Mouse (Mus musculus): Measurements from ENCODE around the gene Map4k3. TPM values are rescaled to one million over a fixed set of nuclear protein-coding genes. Genes with fewer than 3 reads are reported as not detected.

Gene Map4k3
- total and polyA plus RNA-seq, 2 experiments from 2014 or later: 17.3 to 60.9 TPM

- H3K36me3 ChIP-seq (ENCODE audit: insufficient read depth, low read length): no peaks in the 10 kb centered on the region
- peak overlapping the region; percentile 56 for H3K4me2 ChIP-seq (ENCODE audit: low read depth, low read length, poor library complexity, severe bottlenecking)
- H3K9ac ChIP-seq (replicated peaks; ENCODE audit: low read length, poor library complexity, severe bottlenecking): peak overlapping the region; percentile 74
- ATAC-seq (ENCODE audit: low FRiP score): peak; percentile 91
- DNase-seq (ENCODE audit: low spot score): peak; percentile 94
- H3K9me3 ChIP-seq (ENCODE audit: low read length): no peaks in the 10 kb centered on the region
- H3K4me1 ChIP-seq (ENCODE audit: insufficient read depth, low read length): no peaks in the 10 kb centered on the region
- H3K4me3 ChIP-seq (ENCODE audit: low read depth, low read length): peak overlapping the region; percentile 66
- 2% methylated on average over 35 of the region's 35 CpGs for WGBS
- peak overlapping the region; percentile 87 for H3K27ac ChIP-seq (ENCODE audit: low read depth, low read length)
- TF ChIP-seq CTCF (IDR thresholded peaks at IDR 0.05): peak; percentile 82
- no peaks in the 10 kb centered on the region for H3K27me3 ChIP-seq (ENCODE audit: insufficient read depth, low read length)
These were observed 174.7 kb downstream of the Map4k3 start for GRCm38 (mm10) chr17:80553318-80554270.

DNA sequence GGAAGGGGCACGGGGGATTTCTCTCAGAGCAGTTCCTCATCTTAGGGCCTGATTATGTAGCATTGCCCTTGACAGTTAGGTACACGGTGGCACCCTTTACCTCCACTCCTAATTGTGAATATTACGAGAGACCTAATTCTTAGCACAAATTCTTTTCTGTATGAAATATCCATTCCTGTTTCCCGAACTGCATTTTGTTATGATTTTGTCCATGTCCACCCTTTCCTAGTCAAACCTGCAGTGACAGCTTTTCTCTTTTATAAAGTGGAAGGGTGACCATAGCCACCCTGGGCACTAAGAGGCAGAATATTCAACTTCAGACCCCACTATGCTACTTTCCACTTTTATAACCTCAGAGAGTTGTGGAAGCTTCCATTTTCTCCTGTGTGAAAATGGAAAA lies 175.6 kb downstream of the Map4k3 start:
- H3K4me3 ChIP-seq (ENCODE audit: low read depth, low read length): peak overlapping the region; percentile 66; the same call in 1 of the 2 replicates
- WGBS: 82% methylated on average over 4 of the region's 4 CpGs

DNA sequence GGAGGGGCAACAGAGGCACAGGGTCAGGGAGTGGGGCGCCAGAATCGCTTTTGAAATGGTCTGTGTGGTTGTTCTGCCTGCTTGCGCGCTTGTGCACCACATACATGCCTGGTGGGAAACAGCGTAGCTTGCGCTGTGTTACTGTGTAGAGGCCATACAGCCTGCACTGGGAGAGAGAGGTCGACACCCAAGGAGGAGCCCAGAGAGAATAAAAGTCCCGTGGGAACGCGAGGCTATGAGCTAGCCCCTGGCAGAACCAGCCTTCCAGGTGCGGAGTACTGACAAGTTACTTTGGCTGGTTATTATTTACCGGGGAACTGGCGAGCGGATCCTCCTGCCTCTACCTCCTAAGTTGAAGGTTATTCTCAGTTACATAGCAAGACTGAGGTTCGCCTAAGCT lies 177.3 kb downstream of the Map4k3 start:
- no peaks in the 10 kb centered on the region for H3K4me1 ChIP-seq (ENCODE audit: insufficient read depth, low read length)
- H3K4me2 ChIP-seq (ENCODE audit: low read depth, low read length, poor library complexity, severe bottlenecking): no peak overlapping the region
- H3K36me3 ChIP-seq (ENCODE audit: insufficient read depth, low read length): no peaks in the 10 kb centered on the region
- no peak for TF ChIP-seq CTCF (IDR thresholded peaks at IDR 0.05)
- DNase-seq (ENCODE audit: low spot score) (no peak), ATAC-seq (ENCODE audit: low FRiP score) (no peak)
- H3K4me3 ChIP-seq (ENCODE audit: low read depth, low read length): no peak overlapping the region
- H3K9ac ChIP-seq (replicated peaks; ENCODE audit: low read length, poor library complexity, severe bottlenecking): no peak overlapping the region
- no peaks in the 10 kb centered on the region for H3K9me3 ChIP-seq (ENCODE audit: low read length)
- no peak overlapping the region for H3K27ac ChIP-seq (ENCODE audit: low read depth, low read length)
- 85% methylated on average over 15 of the region's 15 CpGs for WGBS
- H3K27me3 ChIP-seq (ENCODE audit: insufficient read depth, low read length): no peaks in the 10 kb centered on the region

More for the DNA sequence above, 175.6 kb downstream of the Map4k3 start:
- H3K9me3 ChIP-seq (ENCODE audit: low read length): no peaks in the 10 kb centered on the region
- H3K27ac ChIP-seq (ENCODE audit: low read depth, low read length): 0 out of 2 replicates have a peak overlapping the region, but pooled peaks have one; percentile 87
- DNase-seq (ENCODE audit: low spot score) (no peak), ATAC-seq (ENCODE audit: low FRiP score) (no peak)
- no peak overlapping the region for H3K9ac ChIP-seq (replicated peaks; ENCODE audit: low read length, poor library complexity, severe bottlenecking)
- no peaks in the 10 kb centered on the region for H3K36me3 ChIP-seq (ENCODE audit: insufficient read depth, low read length)
- no peaks in the 10 kb centered on the region for H3K27me3 ChIP-seq (ENCODE audit: insufficient read depth, low read length)
- peak overlapping the region; percentile 56 for H3K4me2 ChIP-seq (ENCODE audit: low read depth, low read length, poor library complexity, severe bottlenecking)
- TF ChIP-seq CTCF (IDR thresholded peaks at IDR 0.05): no peak
- no peaks in the 10 kb centered on the region for H3K4me1 ChIP-seq (ENCODE audit: insufficient read depth, low read length)

GRCm38 (mm10) chr17:80546846-80547245 lies 181.4 kb downstream of the Map4k3 start:
- Histone ChIP-seq H3K4me3 (ENCODE audit: low read depth, low read length) (no peak overlapping the region), H3K27ac (ENCODE audit: low read depth, low read length) (no peak overlapping the region), H3K4me1 (ENCODE audit: insufficient read depth, low read length) (no peaks in the 10 kb centered on the region), H3K36me3 (ENCODE audit: insufficient read depth, low read length) (no peaks in the 10 kb centered on the region), H3K9ac (replicated peaks; ENCODE audit: low read length, poor library complexity, severe bottlenecking) (no peak overlapping the region), H3K9me3 (ENCODE audit: low read length) (no peaks in the 10 kb centered on the region), H3K4me2 (ENCODE audit: low read depth, low read length, poor library complexity, severe bottlenecking) (no peak overlapping the region), H3K27me3 (ENCODE audit: insufficient read depth, low read length) (no peaks in the 10 kb centered on the region)
- WGBS: 91% methylated on average over 2 of the region's 2 CpGs
- TF ChIP-seq CTCF (IDR thresholded peaks at IDR 0.05): no peak
- DNase-seq (ENCODE audit: low spot score) (no peak), ATAC-seq (ENCODE audit: low FRiP score) (no peak)

GRCm38 (mm10) chr17:80546227-80546626 lies 182.1 kb downstream of the Map4k3 start:
- ATAC-seq (ENCODE audit: low FRiP score): no peak
- H3K4me3 ChIP-seq (ENCODE audit: low read depth, low read length): no peak overlapping the region
- no peak overlapping the region for H3K9ac ChIP-seq (replicated peaks; ENCODE audit: low read length, poor library complexity, severe bottlenecking)
- no peak for DNase-seq (ENCODE audit: low spot score)
- no peaks in the 10 kb centered on the region for H3K9me3 ChIP-seq (ENCODE audit: low read length)
- no peaks in the 10 kb centered on the region for H3K4me1 ChIP-seq (ENCODE audit: insufficient read depth, low read length)
- no peaks in the 10 kb centered on the region for H3K27me3 ChIP-seq (ENCODE audit: insufficient read depth, low read length)
- H3K4me2 ChIP-seq (ENCODE audit: low read depth, low read length, poor library complexity, severe bottlenecking): no peak overlapping the region
- TF ChIP-seq CTCF (IDR thresholded peaks at IDR 0.05): no peak
- H3K27ac ChIP-seq (ENCODE audit: low read depth, low read length): no peak overlapping the region
- no peaks in the 10 kb centered on the region for H3K36me3 ChIP-seq (ENCODE audit: insufficient read depth, low read length)
- WGBS: 88% methylated on average over 8 of the region's 8 CpGs

- WGBS: 90% methylated on average over 20 of the region's 20 CpGs
- ATAC-seq (ENCODE audit: low FRiP score): no peak
- no peaks in the 10 kb centered on the region for H3K27me3 ChIP-seq (ENCODE audit: insufficient read depth, low read length)
- no peaks in the 10 kb centered on the region for H3K36me3 ChIP-seq (ENCODE audit: insufficient read depth, low read length)
- no peak overlapping the region for H3K4me2 ChIP-seq (ENCODE audit: low read depth, low read length, poor library complexity, severe bottlenecking)
- no peak for TF ChIP-seq CTCF (IDR thresholded peaks at IDR 0.05)
- no peak overlapping the region for H3K27ac ChIP-seq (ENCODE audit: low read depth, low read length)
- no peak overlapping the region for H3K4me3 ChIP-seq (ENCODE audit: low read depth, low read length)
- no peaks in the 10 kb centered on the region for H3K9me3 ChIP-seq (ENCODE audit: low read length)
- H3K4me1 ChIP-seq (ENCODE audit: insufficient read depth, low read length): no peaks in the 10 kb centered on the region
- no peak overlapping the region for H3K9ac ChIP-seq (replicated peaks; ENCODE audit: low read length, poor library complexity, severe bottlenecking)
- DNase-seq (ENCODE audit: low spot score): no peak
These were observed 184.6 kb downstream of the Map4k3 start for GRCm38 (mm10) chr17:80543646-80544045.

Data from midbrain, postnatal 0 days (tissue).